Mouse (Mus musculus) embryonic stem cell, embryonic (primary cell): ENCODE results near the gene Rbms2.

Experiments
- CTCF ChIA-PET, 4 experiments: fragments of 300-600 bp in 2 of 4; fragments of 350-600 bp in 2 of 4; sonication (Branson Sonifier 250); formaldehyde crosslinking; loops; one replicate each; lab custom pipeline; 2022; ENCODE audit warnings: inconsistent platforms in 2 of 4; lab: Charles Lee
- POLR2A ChIA-PET, 4 experiments: fragments of 300-600 bp in 2 of 4; fragments of 350-600 bp in 2 of 4; sonication (Branson Sonifier 250); formaldehyde crosslinking; loops; one replicate each; lab custom pipeline; 2022; ENCODE audit warnings: antibody characterized with exemption in 4 of 4, inconsistent platforms in 1 of 4; lab: Charles Lee

The Rbms2 gene

GRCm38 (mm10) chr10:128081807-128082476 is 98.2 kb downstream of the Rbms2 start:
- CTCF ChIA-PET, result interaction anchor here in 3 of 4 experiments (0.7 to 1.9 kb wide), 3 partner anchors 119 to 406 kb away, joined by 6 to 11 read pairs (median 6); no protein-coding TSS in a partner anchor
- POLR2A ChIA-PET, result interaction anchor here in 3 of 4 experiments (0.7 to 17.8 kb wide), 25 partner anchors 8 to 443 kb away, joined by 3 to 302 read pairs (median 7); partner anchors contain the start of genes Baz2a (in 3 of the 3), Gls2 (in 2 of the 3), Esyt1 (in 1 of the 3) and Naca (in 1 of the 3)
